Mouse (Mus musculus): ENCODE results near the gene St8sia1.
A peak's percentile ranks its signal among the peaks of the same experiment; 100 is the strongest.

The St8sia1 gene

GRCm38 (mm10) chr6:142863881-142864280, 100.4 kb downstream of the St8sia1 start:
- no peak for DNase-seq (ENCODE audit: low spot score)

GRCm38 (mm10) chr6:142862265-142862664, 102.0 kb downstream of the St8sia1 start:
- no peak for DNase-seq (ENCODE audit: low spot score)

- DNase-seq (ENCODE audit: low spot score): no peak
These were observed 103.9 kb downstream of the St8sia1 start for GRCm38 (mm10) chr6:142860396-142860795.

GRCm38 (mm10) chr6:142859946-142860345, 104.3 kb downstream of the St8sia1 start:
- no peak for DNase-seq (ENCODE audit: low spot score)

GRCm38 (mm10) chr6:142858937-142859336, 105.3 kb downstream of the St8sia1 start:
- no peak for DNase-seq (ENCODE audit: low spot score)

- DNase-seq (ENCODE audit: low spot score): peak; percentile 41
These were observed 107.9 kb downstream of the St8sia1 start for GRCm38 (mm10) chr6:142856258-142856874.

- DNase-seq (ENCODE audit: low spot score): no peak
These were observed 108.5 kb downstream of the St8sia1 start for GRCm38 (mm10) chr6:142855761-142856160.

GRCm38 (mm10) chr6:142852419-142853377, 111.6 kb downstream of the St8sia1 start:
- no peak for DNase-seq (ENCODE audit: low spot score)

- DNase-seq (ENCODE audit: low spot score): no peak
These were observed 113.8 kb downstream of the St8sia1 start for GRCm38 (mm10) chr6:142850436-142850835.

GRCm38 (mm10) chr6:142849326-142849725, 114.9 kb downstream of the St8sia1 start:
- DNase-seq (ENCODE audit: low spot score): no peak

- no peak for DNase-seq (ENCODE audit: low spot score)
These were observed 116.2 kb downstream of the St8sia1 start for GRCm38 (mm10) chr6:142847914-142848674.

- DNase-seq (ENCODE audit: low spot score): no peak
These were observed 117.4 kb downstream of the St8sia1 start for GRCm38 (mm10) chr6:142846855-142847254.

- no peak for DNase-seq (ENCODE audit: low spot score)
These were observed 119.2 kb downstream of the St8sia1 start for GRCm38 (mm10) chr6:142845066-142845465.

GRCm38 (mm10) chr6:142844061-142844460, 120.2 kb downstream of the St8sia1 start:
- no peak for DNase-seq (ENCODE audit: low spot score)

- DNase-seq (ENCODE audit: low spot score): no peak
These were observed 125.8 kb downstream of the St8sia1 start for GRCm38 (mm10) chr6:142838501-142838900.

- DNase-seq (ENCODE audit: low spot score): no peak
These were observed 126.9 kb downstream of the St8sia1 start for GRCm38 (mm10) chr6:142837326-142837725.

- peak; percentile 43 for DNase-seq (ENCODE audit: low spot score)
These were observed 128.5 kb downstream of the St8sia1 start for GRCm38 (mm10) chr6:142835726-142836125.

GRCm38 (mm10) chr6:142834911-142835310, 129.3 kb downstream of the St8sia1 start:
- no peak for DNase-seq (ENCODE audit: low spot score)

- no peak for DNase-seq (ENCODE audit: low spot score)
These were observed 132.5 kb downstream of the St8sia1 start for GRCm38 (mm10) chr6:142831706-142832105.

GRCm38 (mm10) chr6:142831243-142831642, 133.0 kb downstream of the St8sia1 start:
- DNase-seq (ENCODE audit: low spot score): no peak

GRCm38 (mm10) chr6:142830221-142830620, 134.0 kb downstream of the St8sia1 start:
- no peak for DNase-seq (ENCODE audit: low spot score)

- DNase-seq (ENCODE audit: low spot score): no peak
These were observed 138.8 kb downstream of the St8sia1 start for GRCm38 (mm10) chr6:142825449-142825848.

All from retina, embryonic 14.5 days (tissue).